Mouse (Mus musculus): ENCODE measurements around the gene Scamp1. TPM values are rescaled to one million over a fixed set of nuclear protein-coding genes. Genes with fewer than 3 reads are reported as not detected.

Gene Scamp1
- polyA plus RNA-seq, 1 experiment from 2014 or later, result 37.1 TPM

DNA sequence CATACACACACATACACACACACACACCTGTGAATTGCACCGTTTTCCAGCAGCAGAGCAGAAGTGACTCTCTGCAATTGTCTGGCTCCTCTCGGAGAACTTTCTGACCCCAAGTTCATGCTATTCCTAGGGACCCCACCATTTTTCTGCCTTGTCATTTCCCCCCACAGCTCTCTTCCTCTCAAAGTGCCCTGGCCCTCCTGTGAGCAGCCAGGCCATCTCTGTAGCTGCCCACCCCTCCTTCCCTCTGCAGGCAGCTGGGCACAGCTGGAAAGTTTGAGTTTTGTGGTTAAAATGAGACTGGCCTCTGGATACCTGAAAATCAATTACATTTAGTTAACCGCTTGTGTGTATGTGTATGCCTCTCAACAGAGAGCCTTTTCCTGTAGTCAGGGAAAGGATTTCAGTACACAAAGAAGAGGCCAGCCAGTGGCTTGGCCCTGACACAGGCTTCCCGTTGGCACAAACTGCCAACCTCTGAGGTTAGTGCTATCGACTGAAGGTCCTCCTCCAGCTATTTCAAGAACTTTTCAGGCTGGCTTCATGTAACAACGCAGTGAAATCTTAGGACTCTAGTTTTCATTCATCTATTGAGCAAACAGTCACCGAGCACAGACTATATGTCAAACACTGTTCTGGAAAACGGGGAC lies 102.2 kb downstream of the Scamp1 start:
- WGBS, result 64% methylated on average over 8 of the region's 8 CpGs
- Histone ChIP-seq H3K9me3 (no peaks in the 10 kb centered on the region), H3K27ac (no peak overlapping the region), H3K27me3 (replicated peaks) (no peaks in the 10 kb centered on the region), H3K9ac (no peak overlapping the region), H3K4me3 (replicated peaks) (no peak overlapping the region), H3K4me2 (no peak overlapping the region), H3K36me3 (no peaks in the 10 kb centered on the region), H3K4me1 (no peaks in the 10 kb centered on the region; the same call in 1 of the 2 replicates)
- ATAC-seq (ENCODE audit: insufficient read depth, low FRiP score, low read depth), result no peak

DNA sequence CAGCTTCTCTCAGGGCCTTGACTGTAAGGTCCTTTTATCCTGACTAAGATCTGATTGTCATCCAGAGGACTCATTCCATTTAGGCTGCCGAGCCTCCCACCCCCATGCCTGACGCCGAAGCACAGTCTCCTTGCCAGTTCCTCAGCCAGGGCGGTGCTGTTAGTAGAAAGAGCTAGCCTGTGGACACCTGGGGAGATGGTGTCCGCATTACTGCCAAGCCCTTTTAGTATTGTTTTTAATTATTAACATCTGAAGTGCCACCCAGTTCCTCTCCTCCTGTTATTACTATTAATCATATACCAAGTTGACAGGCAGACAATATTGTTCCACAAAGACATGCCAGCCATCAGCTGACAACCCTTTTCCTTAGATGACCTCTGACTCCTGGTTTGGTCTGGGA lies 103.6 kb downstream of the Scamp1 start:
- Histone ChIP-seq H3K4me3 (replicated peaks) (no peak overlapping the region), H3K27ac (no peak overlapping the region), H3K27me3 (replicated peaks) (no peaks in the 10 kb centered on the region), H3K4me2 (no peak overlapping the region), H3K36me3 (no peaks in the 10 kb centered on the region), H3K4me1 (no peaks in the 10 kb centered on the region; the same call in 1 of the 2 replicates), H3K9ac (no peak overlapping the region), H3K9me3 (no peaks in the 10 kb centered on the region)
- 80% methylated on average over 5 of the region's 5 CpGs for WGBS
- no peak for ATAC-seq (ENCODE audit: insufficient read depth, low FRiP score, low read depth)

- no peaks in the 10 kb centered on the region for H3K9me3 ChIP-seq
- no peak overlapping the region for H3K27ac ChIP-seq
- no peak for ATAC-seq (ENCODE audit: insufficient read depth, low FRiP score, low read depth)
- no peaks in the 10 kb centered on the region for H3K36me3 ChIP-seq
- 73% methylated on average over 5 of the region's 5 CpGs for WGBS
- no peak overlapping the region for H3K9ac ChIP-seq
- no peak overlapping the region for H3K4me2 ChIP-seq
- H3K4me3 ChIP-seq (replicated peaks), result no peak overlapping the region
- H3K27me3 ChIP-seq (replicated peaks), result 0 out of 2 replicates have a peak, but pooled peaks cover under 1% of the 10 kb centered on the region
- no peaks in the 10 kb centered on the region; the same call in 1 of the 2 replicates for H3K4me1 ChIP-seq
Measured at GRCm38 (mm10) chr13:94180477-94181420, 104.9 kb downstream of the Scamp1 start.

GRCm38 (mm10) chr13:94178401-94179040 lies 107.1 kb downstream of the Scamp1 start:
- no peak overlapping the region for H3K4me3 ChIP-seq (replicated peaks)
- H3K4me1 ChIP-seq, result peaks cover 10% of the 10 kb centered on the region
- H3K9me3 ChIP-seq, result no peaks in the 10 kb centered on the region
- H3K27ac ChIP-seq, result no peak overlapping the region
- ATAC-seq (ENCODE audit: insufficient read depth, low FRiP score, low read depth), result no peak
- H3K27me3 ChIP-seq (replicated peaks), result 0 out of 2 replicates have a peak, but pooled peaks cover 8% of the 10 kb centered on the region
- no peak overlapping the region for H3K9ac ChIP-seq
- no peak overlapping the region for H3K4me2 ChIP-seq
- no peaks in the 10 kb centered on the region for H3K36me3 ChIP-seq
- WGBS, result 54% methylated on average over 11 of the region's 11 CpGs

DNA sequence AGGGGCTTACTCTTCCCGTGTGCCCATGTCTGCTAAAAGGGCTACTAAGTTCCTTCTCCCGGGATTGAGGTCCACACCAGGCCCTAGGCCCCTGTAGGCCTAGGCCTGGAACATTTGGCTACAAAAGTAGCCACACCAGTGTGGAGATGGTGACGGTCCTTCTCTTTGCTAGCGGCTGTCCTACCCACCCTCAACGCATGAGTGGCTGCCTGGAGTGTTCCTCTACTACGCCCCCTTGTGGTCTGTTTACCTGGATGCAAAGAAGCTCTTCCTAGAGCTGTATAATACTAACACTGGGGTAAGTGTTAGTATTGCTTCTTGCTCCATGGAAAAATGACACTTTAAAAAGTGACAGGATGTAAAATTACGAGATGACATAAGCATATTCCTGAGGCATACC lies 108.5 kb downstream of the Scamp1 start:
- Histone ChIP-seq H3K27me3 (replicated peaks) (0 out of 2 replicates have a peak, but pooled peaks cover 11% of the 10 kb centered on the region), H3K4me2 (no peak overlapping the region), H3K9ac (no peak overlapping the region), H3K36me3 (no peaks in the 10 kb centered on the region), H3K4me1 (peaks cover 10% of the 10 kb centered on the region), H3K4me3 (replicated peaks) (no peak overlapping the region), H3K27ac (no peak overlapping the region), H3K9me3 (no peaks in the 10 kb centered on the region)
- ATAC-seq (ENCODE audit: insufficient read depth, low FRiP score, low read depth), result no peak
- WGBS, result 70% methylated on average over 7 of the region's 7 CpGs

DNA sequence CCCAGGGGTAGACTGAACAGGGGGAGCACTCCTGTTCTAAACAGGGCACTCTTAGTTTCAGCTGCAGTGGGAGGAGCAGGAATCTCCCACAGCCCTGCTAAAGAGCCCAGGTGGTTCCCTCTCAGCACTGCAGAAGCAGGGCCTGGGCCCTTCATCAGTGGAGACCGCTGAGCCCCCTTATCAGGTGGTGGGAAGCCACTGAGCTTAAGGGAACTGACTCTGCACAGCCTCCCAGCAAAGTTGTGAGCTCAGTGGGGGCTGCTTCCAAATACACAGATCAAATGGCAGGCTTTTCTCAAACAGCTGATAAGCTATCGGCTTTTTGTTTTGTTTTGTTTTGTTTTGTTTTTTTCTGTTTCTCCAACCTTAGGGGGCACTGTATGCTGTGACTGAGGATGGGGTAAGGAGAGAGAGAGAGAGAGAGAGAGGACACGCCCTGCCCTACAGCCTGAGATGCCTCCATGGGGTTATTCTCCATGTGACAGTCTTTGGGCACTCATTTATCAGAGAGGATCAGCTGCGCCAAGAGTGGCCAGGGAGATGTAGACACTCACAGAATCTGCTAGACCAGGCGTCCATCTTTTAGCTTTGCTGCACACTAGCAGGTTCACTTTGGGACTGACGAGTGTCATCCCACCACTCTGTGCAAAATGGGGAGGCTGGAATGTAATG lies 110.1 kb downstream of the Scamp1 start:
- Histone ChIP-seq H3K27ac (no peak overlapping the region), H3K4me1 (peaks cover 10% of the 10 kb centered on the region), H3K36me3 (no peaks in the 10 kb centered on the region), H3K27me3 (replicated peaks) (0 out of 2 replicates have a peak, but pooled peaks cover 11% of the 10 kb centered on the region), H3K4me2 (0 out of 2 replicates have a peak overlapping the region, but pooled peaks have one; percentile 96), H3K9me3 (no peaks in the 10 kb centered on the region), H3K4me3 (replicated peaks) (no peak overlapping the region), H3K9ac (no peak overlapping the region)
- no peak for ATAC-seq (ENCODE audit: insufficient read depth, low FRiP score, low read depth)
- WGBS, result 69% methylated on average over 6 of the region's 6 CpGs

GRCm38 (mm10) chr13:94174577-94175279 lies 110.9 kb downstream of the Scamp1 start:
- Histone ChIP-seq H3K9me3 (no peaks in the 10 kb centered on the region), H3K4me3 (replicated peaks) (peak overlapping the region; percentile 45), H3K27me3 (replicated peaks) (0 out of 2 replicates have a peak, but pooled peaks cover 11% of the 10 kb centered on the region), H3K4me1 (peaks cover 10% of the 10 kb centered on the region), H3K9ac (peak overlapping the region; percentile 46), H3K36me3 (no peaks in the 10 kb centered on the region), H3K27ac (no peak overlapping the region), H3K4me2 (peak overlapping the region; percentile 96)
- no peak; the same call in 1 of the 2 replicates for ATAC-seq (ENCODE audit: insufficient read depth, low FRiP score, low read depth)
- 25% methylated on average over 16 of the region's 16 CpGs for WGBS

DNA sequence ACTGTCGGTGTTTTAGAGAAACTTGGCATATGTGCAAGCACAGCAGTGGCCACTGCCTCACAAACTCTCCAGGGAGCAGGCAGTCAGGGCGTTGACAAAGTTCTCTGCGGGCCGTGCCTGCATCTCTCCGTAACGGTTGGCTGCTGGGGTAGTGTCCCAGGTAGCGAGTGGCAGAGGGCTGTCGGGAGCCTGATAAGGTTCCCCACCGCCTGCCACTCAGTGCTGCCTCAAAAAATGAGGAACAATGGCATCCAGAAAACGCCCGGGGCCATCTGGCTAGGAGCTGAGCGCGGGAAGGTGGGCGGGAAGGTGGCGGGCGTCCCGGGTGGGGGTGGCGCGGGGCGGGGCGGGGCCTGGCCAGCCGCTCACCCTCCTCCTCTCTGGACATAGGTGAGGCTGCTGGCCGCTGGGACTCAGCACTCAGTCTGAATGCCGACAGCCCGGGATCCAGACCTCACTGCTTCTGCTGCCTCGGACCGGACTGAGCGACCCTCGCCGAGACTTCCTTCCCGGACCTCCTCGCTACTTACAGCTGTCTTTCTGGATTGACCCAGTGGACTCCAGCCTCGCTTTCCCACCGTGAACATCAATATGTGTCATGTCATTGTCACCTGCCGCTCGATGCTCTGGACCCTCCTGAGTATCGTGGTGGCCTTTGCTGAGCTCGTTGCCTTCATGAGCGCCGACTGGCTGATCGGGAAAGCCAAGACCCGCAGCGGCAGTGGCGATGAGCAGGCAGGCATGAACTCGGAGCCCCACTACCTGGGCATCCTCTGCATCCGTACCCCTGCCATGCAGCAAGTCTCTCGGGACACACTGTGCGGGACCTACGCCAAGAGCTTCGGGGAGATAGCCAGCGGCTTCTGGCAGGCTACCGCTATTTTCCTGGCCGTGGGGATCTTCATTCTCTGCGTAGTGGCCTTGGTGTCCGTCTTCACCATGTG lies 111.8 kb downstream of the Scamp1 start:
- 0 out of 2 replicates have a peak, but pooled peaks cover 11% of the 10 kb centered on the region for H3K27me3 ChIP-seq (replicated peaks)
- 3% methylated on average over 54 of the region's 55 CpGs for WGBS
- H3K4me1 ChIP-seq, result peaks cover 10% of the 10 kb centered on the region
- H3K36me3 ChIP-seq, result no peaks in the 10 kb centered on the region
- H3K27ac ChIP-seq, result no peak overlapping the region
- H3K4me2 ChIP-seq, result peak overlapping the region; percentile 96
- H3K9me3 ChIP-seq, result no peaks in the 10 kb centered on the region
- peak overlapping the region; percentile 46 for H3K9ac ChIP-seq
- peak overlapping the region; percentile 45 for H3K4me3 ChIP-seq (replicated peaks)
- 0 out of 2 replicates have a peak, but pooled peaks have one; percentile 53 for ATAC-seq (ENCODE audit: insufficient read depth, low FRiP score, low read depth)

DNA sequence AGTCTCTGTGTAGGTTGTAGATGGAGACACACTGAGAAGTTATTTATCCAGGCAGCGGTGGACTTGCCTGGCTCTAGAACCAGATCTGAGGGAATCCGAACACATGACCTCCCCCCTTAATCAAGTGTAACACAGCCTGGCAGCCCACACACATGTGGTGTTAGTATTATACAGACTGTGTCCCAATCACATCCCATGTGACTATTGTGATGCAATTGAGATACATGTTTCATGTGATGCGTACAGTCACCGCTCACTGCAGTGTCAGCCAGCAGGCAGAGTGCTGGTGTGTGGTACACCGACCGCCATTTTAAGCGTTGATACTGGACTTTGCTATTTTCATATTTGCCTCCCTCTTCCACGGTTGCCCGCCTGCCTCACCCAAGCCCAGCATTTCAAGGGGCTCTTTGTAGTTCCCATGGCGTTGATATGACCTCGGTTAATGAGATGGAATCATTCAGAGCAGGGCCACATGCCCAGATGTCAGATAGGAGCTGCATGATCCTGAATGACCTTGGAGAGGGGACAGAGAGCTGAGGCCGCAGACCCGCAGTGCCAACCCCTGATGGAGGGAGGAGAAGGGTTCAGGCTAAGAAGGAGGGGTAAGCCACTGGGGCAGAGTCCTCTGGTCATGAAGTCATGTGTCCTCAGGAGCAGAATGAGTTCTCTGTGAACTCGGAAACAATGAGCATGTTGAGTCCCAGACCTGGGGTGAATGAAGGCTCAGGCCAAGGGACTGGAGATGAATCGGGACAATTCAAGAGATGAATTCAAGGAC lies 112.9 kb downstream of the Scamp1 start:
- Histone ChIP-seq H3K9me3 (no peaks in the 10 kb centered on the region), H3K4me2 (no peak overlapping the region), H3K9ac (no peak overlapping the region), H3K36me3 (no peaks in the 10 kb centered on the region), H3K4me3 (replicated peaks) (no peak overlapping the region), H3K27me3 (replicated peaks) (0 out of 2 replicates have a peak, but pooled peaks cover 11% of the 10 kb centered on the region), H3K4me1 (peaks cover 10% of the 10 kb centered on the region), H3K27ac (no peak overlapping the region)
- WGBS, result 75% methylated on average over 15 of the region's 15 CpGs
- ATAC-seq (ENCODE audit: insufficient read depth, low FRiP score, low read depth), result peak; percentile 33; the same call in 1 of the 2 replicates
